Mouse (Mus musculus) forebrain, postnatal 0 days (tissue): Measurements from ENCODE around the gene D11Wsu47e. TPM values are rescaled to one million over a fixed set of nuclear protein-coding genes. Genes with fewer than 3 reads are reported as not detected.
A peak's percentile ranks its signal among the peaks of the same experiment; 100 is the strongest.

Experiments used
- ATAC-seq: fragments of 200-750 bp; cut with Nextera tagmentation; 2 replicates; pipeline ENCODE4 v1.8.0; 2017; ENCODE audit warnings: mild to moderate bottlenecking, moderate library complexity
- DNase-seq: peaks from one replicate; pipeline ENCODE4 v3.0.0-alpha.2; 2015
- H3K27ac ChIP-seq: fragments of 300-500 bp; sonication (generic); 2 replicates; pipeline ENCODE4 v1.5.1; 2014; ENCODE audit warnings: low read depth, mild to moderate bottlenecking, antibody characterized with exemption, low read length, moderate library complexity, mixed read lengths
- H3K27me3 ChIP-seq: fragments of 300-500 bp; sonication (generic); 2 replicates; pipeline ENCODE4 v1.6.1; 2014; ENCODE audit warnings: mild to moderate bottlenecking, low read length, mixed read lengths; ENCODE audit not compliant: insufficient read depth
- H3K36me3 ChIP-seq: fragments of 300-500 bp; sonication (generic); 2 replicates; pipeline ENCODE4 v1.6.1; 2014; ENCODE audit warnings: mild to moderate bottlenecking, moderate library complexity; ENCODE audit not compliant: insufficient read depth
- H3K4me1 ChIP-seq: fragments of 300-500 bp; sonication (generic); 2 replicates; pipeline ENCODE4 v1.6.1; 2014; ENCODE audit warnings: antibody characterized with exemption; ENCODE audit not compliant: insufficient read depth
- H3K4me2 ChIP-seq: fragments of 300-500 bp; sonication (generic); 2 replicates; pipeline ENCODE4 v1.6.1; 2014; ENCODE audit warnings: low read depth, mild to moderate bottlenecking, moderate library complexity
- H3K4me3 ChIP-seq: fragments of 300-500 bp; sonication (generic); 2 replicates; pipeline ENCODE4 v1.5.1; 2014; ENCODE audit warnings: low read depth, low read length, mixed read lengths
- H3K9ac ChIP-seq: fragments of 300-500 bp; sonication (generic); 2 replicates; pipeline ENCODE4 v1.6.1; 2014; ENCODE audit warnings: mild to moderate bottlenecking
- H3K9me3 ChIP-seq: fragments of 300-500 bp; sonication (generic); 2 replicates; pipeline ENCODE4 v1.6.1; 2016; ENCODE audit warnings: low read length
- CTCF ChIP-seq: sonication (generic); IDR thresholded peaks from 2 replicates; pipeline ENCODE4 v1.5.1; 2016; ENCODE audit warnings: antibody characterized with exemption, control low read depth, low read depth
- WGBS: fragments of 180-500 bp; shearing (Covaris S2); extraction: QIAGEN DNeasy Blood & Tissue Kit; methylation state at CpG from one replicate; pipeline ENCODE4 v1.1.7; 2014; 5-methylcytosine and 5-hydroxymethylcytosine counted together
- polyA plus RNA-seq: library from polyadenylated mRNA; unstranded; fragments of >200 nt; fragmentation: Nextera tagmentation; extraction: Ambion mirVana; gene quantifications from 2 replicates; pipeline ENCODE4 v1.2.1, GENCODE M21; 2015
- total RNA-seq: library from RNA; depleted of rRNA; stranded (reverse); fragments of >200 nt; gene quantifications from 2 replicates; pipeline ENCODE4 v1.2.3, GENCODE M21; 2014; rRNA removed

D11Wsu47e gene
- total RNA-seq (34.2 and 36.7 TPM in 2 replicates), polyA plus RNA-seq (23.4 and 25.7 TPM in 2 replicates)

- WGBS, result 2% methylated on average over 73 of the region's 73 CpGs
- peak within 1 kb of the TSS; percentile 94 for H3K4me2 ChIP-seq
- H3K4me3 ChIP-seq, result peak within 1 kb of the TSS; percentile 88
- peak; percentile 98 for ATAC-seq
- TF ChIP-seq CTCF, result no peak
- no peaks in the 10 kb centered on the region for H3K9me3 ChIP-seq
- H3K36me3 ChIP-seq, result peaks cover 16% of the 10 kb centered on the region
- DNase-seq, result peak; percentile 98
- peaks cover 16% of the 10 kb centered on the region for H3K4me1 ChIP-seq
- H3K27ac ChIP-seq, result peak within 1 kb of the TSS; percentile 92
- H3K9ac ChIP-seq, result peak within 1 kb of the TSS; percentile 87
- H3K27me3 ChIP-seq, result no peaks in the 10 kb centered on the region
Measured at GRCm38 (mm10) chr11:113683957-113684706, at the start of gene D11Wsu47e, which contains the start of gene Fam104a. D11Wsu47e (plus strand) TSS chr11:113684412. Fam104a (minus strand) TSS chr11:113684155.

- Histone ChIP-seq H3K27ac (no peak overlapping the region), H3K4me1 (no peaks in the 10 kb centered on the region), H3K27me3 (no peaks in the 10 kb centered on the region), H3K36me3 (no peaks in the 10 kb centered on the region), H3K4me2 (no peak overlapping the region), H3K9me3 (no peaks in the 10 kb centered on the region), H3K4me3 (no peak overlapping the region), H3K9ac (no peak overlapping the region)
- DNase-seq, result peak; percentile 68
- TF ChIP-seq CTCF, result no peak
- WGBS, result 51% methylated on average over 10 of the region's 10 CpGs
- peak; percentile 48 for ATAC-seq
Measured at GRCm38 (mm10) chr11:113634699-113635121, 49.5 kb upstream of the D11Wsu47e start.

GRCm38 (mm10) chr11:113638680-113639079 is 45.5 kb upstream of the D11Wsu47e start:
- DNase-seq (no peak), ATAC-seq (no peak)
- Histone ChIP-seq H3K9me3 (no peaks in the 10 kb centered on the region), H3K4me2 (no peak overlapping the region), H3K4me3 (no peak overlapping the region), H3K4me1 (no peaks in the 10 kb centered on the region), H3K9ac (no peak overlapping the region), H3K27me3 (no peaks in the 10 kb centered on the region), H3K36me3 (no peaks in the 10 kb centered on the region), H3K27ac (no peak overlapping the region)
- WGBS, result 93% methylated on average over 12 of the region's 12 CpGs
- TF ChIP-seq CTCF, result no peak

DNA sequence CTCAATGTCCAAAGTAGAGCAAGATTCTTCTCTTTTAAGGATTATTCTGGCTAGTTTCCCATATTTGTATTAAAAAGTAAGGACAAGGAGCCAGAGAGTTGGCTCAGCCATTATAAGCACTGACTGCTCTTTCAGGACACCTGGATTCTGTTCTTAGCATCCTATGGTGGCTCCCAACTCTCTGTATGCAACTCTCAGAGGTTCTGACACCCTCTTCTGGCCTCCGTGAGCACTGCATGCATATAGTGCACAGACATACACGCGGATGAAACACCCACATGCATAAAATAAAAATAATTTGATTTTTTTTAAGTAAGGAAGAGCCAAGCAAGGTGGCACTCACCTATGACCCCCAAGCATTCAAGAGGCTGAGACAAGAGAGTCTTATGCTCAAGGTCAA is 39.0 kb upstream of the D11Wsu47e start:
- H3K36me3 ChIP-seq, result no peaks in the 10 kb centered on the region
- no peaks in the 10 kb centered on the region for H3K9me3 ChIP-seq
- H3K27me3 ChIP-seq, result no peaks in the 10 kb centered on the region
- H3K4me3 ChIP-seq, result no peak overlapping the region
- no peak overlapping the region for H3K4me2 ChIP-seq
- DNase-seq (no peak), ATAC-seq (no peak)
- peaks cover 8% of the 10 kb centered on the region; the same call in 1 of the 2 replicates for H3K4me1 ChIP-seq
- 0 out of 2 replicates have a peak, but pooled peaks have one; percentile 5 for TF ChIP-seq CTCF
- no peak overlapping the region for H3K27ac ChIP-seq
- H3K9ac ChIP-seq, result no peak overlapping the region
- 89% methylated on average over 3 of the region's 3 CpGs for WGBS

DNA sequence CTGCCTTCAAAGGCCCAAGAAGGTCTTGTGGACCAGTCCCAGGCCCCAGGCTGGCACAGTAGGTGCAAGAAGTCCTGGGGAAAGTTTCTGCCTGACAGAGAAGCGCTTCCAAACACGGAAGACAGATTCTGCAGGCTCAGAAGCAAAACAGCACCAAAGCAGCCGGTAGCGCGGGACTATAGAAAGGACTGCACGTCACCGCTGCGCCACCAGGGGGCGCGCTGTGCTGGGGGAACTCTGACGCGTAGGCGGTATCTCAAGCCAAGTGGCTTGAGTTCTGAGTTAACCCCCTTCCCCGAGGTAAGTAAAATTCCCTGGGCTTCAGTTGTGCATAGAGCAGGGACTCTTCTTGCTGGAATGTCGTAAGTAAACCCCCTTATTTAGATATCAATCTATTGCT is 36.1 kb upstream of the D11Wsu47e start:
- H3K4me3 ChIP-seq, result no peak overlapping the region
- H3K4me1 ChIP-seq, result peaks cover 11% of the 10 kb centered on the region; the same call in 1 of the 2 replicates
- H3K9ac ChIP-seq, result no peak overlapping the region
- H3K27ac ChIP-seq, result no peak overlapping the region
- TF ChIP-seq CTCF, result peak; percentile 94
- 0 out of 2 replicates have a peak overlapping the region, but pooled peaks have one; percentile 70 for H3K4me2 ChIP-seq
- H3K36me3 ChIP-seq, result peaks cover 17% of the 10 kb centered on the region
- DNase-seq (peak; percentile 87), ATAC-seq (peak; percentile 40)
- H3K9me3 ChIP-seq, result no peaks in the 10 kb centered on the region
- no peaks in the 10 kb centered on the region for H3K27me3 ChIP-seq
- 3% methylated on average over 15 of the region's 15 CpGs for WGBS

DNA sequence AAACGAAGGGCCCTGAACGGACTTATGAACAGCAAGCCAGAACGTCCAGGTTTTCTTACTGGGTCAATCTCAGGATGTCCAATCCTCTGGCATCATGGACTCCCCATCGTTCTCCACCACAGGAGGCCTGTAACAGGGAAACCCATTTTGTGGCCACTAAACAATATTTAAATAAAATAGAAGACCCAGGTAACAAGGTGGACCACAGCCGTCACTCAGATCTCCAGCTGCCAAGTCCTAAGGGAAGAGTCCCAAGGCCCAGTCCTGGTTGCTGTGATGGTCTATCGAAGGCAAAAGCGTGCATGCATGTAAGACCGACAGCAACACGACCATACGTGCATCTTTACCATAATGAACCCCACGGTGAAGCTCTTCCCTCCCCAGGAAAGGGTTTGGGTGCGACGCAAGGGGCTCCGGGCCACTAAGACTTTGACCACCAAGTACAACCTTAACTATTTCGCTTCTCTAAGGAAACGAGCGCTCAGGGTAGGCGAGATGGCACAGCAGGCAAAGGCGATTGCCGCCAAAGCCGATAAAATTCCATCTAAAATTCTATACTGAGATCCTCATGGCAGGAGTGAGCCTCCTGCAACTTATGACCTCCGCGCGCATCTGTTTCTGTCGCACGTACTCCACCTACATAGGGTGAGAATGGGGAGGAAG is 35.4 kb upstream of the D11Wsu47e start, which contains the start of gene Cog1:
Gene Cog1, plus strand, starts transcription at position 480 of the 663 bp plus-strand sequence.
- Histone ChIP-seq H3K27ac (peak within 1 kb of the TSS; percentile 91), H3K4me3 (peak within 1 kb of the TSS; percentile 71), H3K36me3 (peaks cover 24% of the 10 kb centered on the region), H3K27me3 (no peaks in the 10 kb centered on the region), H3K4me1 (peaks cover 11% of the 10 kb centered on the region; the same call in 1 of the 2 replicates), H3K4me2 (peak within 1 kb of the TSS; percentile 70), H3K9me3 (no peaks in the 10 kb centered on the region), H3K9ac (peak within 1 kb of the TSS; percentile 94)
- DNase-seq (no peak), ATAC-seq (no peak)
- no peak for TF ChIP-seq CTCF
- 47% methylated on average over 26 of the region's 26 CpGs for whole genome bisulfite sequencing
